Mouse (Mus musculus) embryonic facial prominence, embryonic 15.5 days (tissue): Measurements from ENCODE around the gene Elovl1. TPM values are rescaled to one million over a fixed set of nuclear protein-coding genes. Genes with fewer than 3 reads are reported as not detected.

Experiments used
- ATAC-seq: fragments of 200-750 bp; cut with Nextera tagmentation; 2 replicates; pipeline ENCODE4 v1.8.0; 2017; ENCODE audit warnings: low read depth, moderate TSS enrichment; ENCODE audit not compliant: insufficient number of reproducible peaks, low FRiP score, low TSS enrichment
- H3K27ac ChIP-seq: fragments of 300-500 bp; sonication (generic); replicated peaks from 2 replicates; pipeline ENCODE4 v1.5.1; 2015; ENCODE audit warnings: mild to moderate bottlenecking, inconsistent platforms
- H3K27me3 ChIP-seq: fragments of 300-500 bp; sonication (generic); 2 replicates; pipeline ENCODE4 v1.6.1; 2015; ENCODE audit warnings: inconsistent platforms
- H3K36me3 ChIP-seq: fragments of 300-500 bp; sonication (generic); 2 replicates; pipeline ENCODE4 v1.6.1; 2015; ENCODE audit warnings: mild to moderate bottlenecking, inconsistent platforms
- H3K4me1 ChIP-seq: fragments of 300-500 bp; sonication (generic); 2 replicates; pipeline ENCODE4 v1.6.1; 2015; ENCODE audit warnings: inconsistent platforms
- H3K4me2 ChIP-seq: fragments of 300-500 bp; sonication (generic); replicated peaks from 2 replicates; pipeline ENCODE4 v1.6.1; 2015; ENCODE audit warnings: mild to moderate bottlenecking, inconsistent platforms
- H3K4me3 ChIP-seq: fragments of 300-500 bp; sonication (generic); replicated peaks from 2 replicates; pipeline ENCODE4 v1.5.1; 2015; ENCODE audit warnings: mild to moderate bottlenecking, inconsistent platforms
- H3K9ac ChIP-seq: fragments of 300-500 bp; sonication (generic); 2 replicates; pipeline ENCODE4 v1.6.1; 2015; ENCODE audit warnings: inconsistent platforms
- H3K9me3 ChIP-seq: fragments of 300-500 bp; sonication (generic); replicated peaks from 2 replicates; pipeline ENCODE4 v1.6.1; 2016; ENCODE audit warnings: inconsistent platforms
- WGBS: fragments of 180-500 bp; shearing (Covaris S2); methylation state at CpG from one replicate; pipeline ENCODE4 v1.1.7; 2015; 5-methylcytosine and 5-hydroxymethylcytosine counted together
- polyA plus RNA-seq: library from polyadenylated mRNA; unstranded; fragments of >200 nt; fragmentation: Nextera tagmentation; extraction: Ambion mirVana; gene quantifications from 2 replicates; pipeline ENCODE4 v1.2.1, GENCODE M21; 2015

Elovl1 gene
- polyA plus RNA-seq, 1 experiment from 2014 or later, result 179 TPM

- Histone ChIP-seq H3K4me2 (peak overlapping the region; percentile 82), H3K9me3 (no peaks in the 10 kb centered on the region), H3K4me3 (peak overlapping the region; percentile 66), H3K9ac (peak overlapping the region; percentile 63), H3K27ac (peak overlapping the region; percentile 90), H3K27me3 (no peaks in the 10 kb centered on the region), H3K36me3 (peaks cover 34% of the 10 kb centered on the region), H3K4me1 (peaks cover 29% of the 10 kb centered on the region)
- no peak for ATAC-seq
- WGBS, result 43% methylated on average over 15 of the region's 15 CpGs
Measured at GRCm38 (mm10) chr4:118428531-118429214, 780 bp downstream of the Elovl1 start.

GRCm38 (mm10) chr4:118429215-118429895 is 1.5 kb downstream of the Elovl1 start:
- WGBS, result 38% methylated on average over 7 of the region's 7 CpGs
- no peaks in the 10 kb centered on the region for H3K9me3 ChIP-seq
- peak overlapping the region; percentile 82 for H3K4me2 ChIP-seq
- peak overlapping the region; percentile 90 for H3K27ac ChIP-seq
- no peaks in the 10 kb centered on the region for H3K27me3 ChIP-seq
- H3K36me3 ChIP-seq, result peaks cover 37% of the 10 kb centered on the region
- H3K9ac ChIP-seq, result peak overlapping the region; percentile 21; the same call in 1 of the 2 replicates
- peaks cover 33% of the 10 kb centered on the region for H3K4me1 ChIP-seq
- H3K4me3 ChIP-seq, result peak overlapping the region; percentile 66
- ATAC-seq, result no peak

GRCm38 (mm10) chr4:118432332-118432731 is 4.4 kb downstream of the Elovl1 start:
- no peaks in the 10 kb centered on the region for H3K9me3 ChIP-seq
- H3K4me2 ChIP-seq, result no peak overlapping the region
- no peak overlapping the region for H3K4me3 ChIP-seq
- peaks cover 39% of the 10 kb centered on the region for H3K36me3 ChIP-seq
- H3K27me3 ChIP-seq, result no peaks in the 10 kb centered on the region
- H3K9ac ChIP-seq, result no peak overlapping the region
- 81% methylated on average over 8 of the region's 8 CpGs for WGBS
- ATAC-seq, result no peak
- no peak overlapping the region for H3K27ac ChIP-seq
- peaks cover 54% of the 10 kb centered on the region for H3K4me1 ChIP-seq

- H3K9ac ChIP-seq, result peak within 1 kb of the TSS; percentile 72
- H3K4me3 ChIP-seq, result peak within 1 kb of the TSS; percentile 69
- H3K36me3 ChIP-seq, result peaks cover 22% of the 10 kb centered on the region
- WGBS, result under 1% methylated on average over 67 of the region's 67 CpGs
- peaks cover 37% of the 10 kb centered on the region for H3K4me1 ChIP-seq
- ATAC-seq, result peak; percentile 94
- H3K9me3 ChIP-seq, result no peaks in the 10 kb centered on the region
- no peaks in the 10 kb centered on the region for H3K27me3 ChIP-seq
- H3K27ac ChIP-seq, result peak within 1 kb of the TSS; percentile 94
- peak within 1 kb of the TSS; percentile 98 for H3K4me2 ChIP-seq
Measured at GRCm38 (mm10) chr4:118436820-118437603, 9.1 kb downstream of the Elovl1 start, which contains the start of gene Cdc20. Gene Cdc20, minus strand, starts transcription at chr4:118437352.

- WGBS, result 7% methylated on average over 12 of the region's 12 CpGs
- H3K4me3 ChIP-seq, result peak overlapping the region; percentile 69
- H3K4me2 ChIP-seq, result peak overlapping the region; percentile 98
- H3K4me1 ChIP-seq, result peaks cover 37% of the 10 kb centered on the region
- no peak for ATAC-seq
- H3K27me3 ChIP-seq, result no peaks in the 10 kb centered on the region
- peaks cover 14% of the 10 kb centered on the region for H3K36me3 ChIP-seq
- no peaks in the 10 kb centered on the region for H3K9me3 ChIP-seq
- peak overlapping the region; percentile 24 for H3K9ac ChIP-seq
- H3K27ac ChIP-seq, result peak overlapping the region; percentile 94
Measured at GRCm38 (mm10) chr4:118437829-118438253, 9.9 kb downstream of the Elovl1 start.

- Histone ChIP-seq H3K36me3 (no peaks in the 10 kb centered on the region), H3K9ac (no peak overlapping the region), H3K27me3 (no peaks in the 10 kb centered on the region), H3K27ac (no peak overlapping the region), H3K4me2 (no peak overlapping the region), H3K9me3 (no peaks in the 10 kb centered on the region), H3K4me1 (peaks cover 15% of the 10 kb centered on the region; the same call in 1 of the 2 replicates), H3K4me3 (no peak overlapping the region)
- no peak for ATAC-seq
- 77% methylated on average over 10 of the region's 10 CpGs for WGBS
Measured at GRCm38 (mm10) chr4:118445088-118445487, 17.2 kb downstream of the Elovl1 start.

- peak overlapping the region; percentile 43 for H3K4me3 ChIP-seq
- no peaks in the 10 kb centered on the region for H3K9me3 ChIP-seq
- H3K4me2 ChIP-seq, result peak overlapping the region; percentile 75
- peaks cover 15% of the 10 kb centered on the region; the same call in 1 of the 2 replicates for H3K4me1 ChIP-seq
- H3K36me3 ChIP-seq, result no peaks in the 10 kb centered on the region
- WGBS, result 17% methylated on average over 18 of the region's 18 CpGs
- H3K9ac ChIP-seq, result peak overlapping the region; percentile 26; the same call in 1 of the 2 replicates
- H3K27ac ChIP-seq, result 0 out of 2 replicates have a peak overlapping the region, but pooled peaks have one; percentile 45
- no peaks in the 10 kb centered on the region for H3K27me3 ChIP-seq
- ATAC-seq, result peak; percentile 69
Measured at GRCm38 (mm10) chr4:118445781-118446414, 18.0 kb downstream of the Elovl1 start.

- 18% methylated on average over 24 of the region's 24 CpGs for WGBS
- peak overlapping the region; percentile 75 for H3K4me2 ChIP-seq
- no peaks in the 10 kb centered on the region for H3K9me3 ChIP-seq
- H3K36me3 ChIP-seq, result no peaks in the 10 kb centered on the region
- 0 out of 2 replicates have a peak overlapping the region, but pooled peaks have one; percentile 45 for H3K27ac ChIP-seq
- no peaks in the 10 kb centered on the region for H3K27me3 ChIP-seq
- H3K4me1 ChIP-seq, result peaks cover 15% of the 10 kb centered on the region; the same call in 1 of the 2 replicates
- H3K9ac ChIP-seq, result peak overlapping the region; percentile 26; the same call in 1 of the 2 replicates
- ATAC-seq, result 0 out of 2 replicates have a peak, but pooled peaks have one; percentile 13
- peak overlapping the region; percentile 43 for H3K4me3 ChIP-seq
Measured at GRCm38 (mm10) chr4:118446415-118447153, 18.7 kb downstream of the Elovl1 start.

- H3K36me3 ChIP-seq, result no peaks in the 10 kb centered on the region
- H3K27ac ChIP-seq, result no peak within 1 kb of the TSS
- H3K4me2 ChIP-seq, result no peak within 1 kb of the TSS
- H3K9ac ChIP-seq, result no peak within 1 kb of the TSS
- no peak; the same call in 1 of the 2 replicates for ATAC-seq
- H3K27me3 ChIP-seq, result no peaks in the 10 kb centered on the region
- no peaks in the 10 kb centered on the region for H3K9me3 ChIP-seq
- H3K4me3 ChIP-seq, result no peak within 1 kb of the TSS
- WGBS, result 69% methylated on average over 9 of the region's 9 CpGs
- no peaks in the 10 kb centered on the region for H3K4me1 ChIP-seq
Measured at GRCm38 (mm10) chr4:118457345-118457975, 29.6 kb downstream of the Elovl1 start, which contains the start of gene Mpl. Gene Mpl, minus strand, starts transcription at chr4:118457513.

- H3K27me3 ChIP-seq, result no peaks in the 10 kb centered on the region
- H3K36me3 ChIP-seq, result no peaks in the 10 kb centered on the region
- H3K27ac ChIP-seq, result no peak overlapping the region
- 82% methylated on average over 3 of the region's 3 CpGs for WGBS
- H3K9me3 ChIP-seq, result no peaks in the 10 kb centered on the region
- no peak overlapping the region for H3K4me3 ChIP-seq
- H3K4me2 ChIP-seq, result no peak overlapping the region
- no peaks in the 10 kb centered on the region for H3K4me1 ChIP-seq
- no peak overlapping the region for H3K9ac ChIP-seq
- ATAC-seq, result no peak
Measured at GRCm38 (mm10) chr4:118464956-118465355, 37.1 kb downstream of the Elovl1 start.
